Mouse (Mus musculus) mesoderm, embryonic 11.5 days (tissue): Measurements from ENCODE around the gene Aloxe3.
A peak's percentile ranks its signal among the peaks of the same experiment; 100 is the strongest.

Experiments used
- DNase-seq: peaks from one replicate; pipeline ENCODE4 v3.0.0-alpha.2; 2012; ENCODE audit warnings: low read depth, low spot score

Gene Aloxe3

DNA sequence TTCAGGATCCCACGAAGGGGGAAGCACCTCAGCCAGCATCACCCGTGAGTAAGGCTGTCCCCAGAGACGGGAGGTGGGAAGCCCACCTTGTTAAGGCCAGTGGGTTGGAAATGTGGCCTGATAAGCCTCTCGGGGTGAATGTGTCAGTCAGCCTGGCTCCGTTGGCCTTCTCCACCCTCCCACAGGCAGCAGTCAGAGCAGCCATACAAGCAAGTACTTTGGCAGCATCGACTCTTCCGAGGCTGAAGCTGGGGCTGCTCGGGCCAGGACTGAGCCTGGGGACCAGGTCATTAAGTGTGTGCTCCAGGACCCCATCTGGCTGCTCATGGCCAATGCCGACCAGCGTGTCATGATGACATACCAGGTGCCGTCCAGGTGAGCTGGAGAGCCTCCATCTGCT is 18.0 kb upstream of the Aloxe3 start:
- no peak for DNase-seq

DNA sequence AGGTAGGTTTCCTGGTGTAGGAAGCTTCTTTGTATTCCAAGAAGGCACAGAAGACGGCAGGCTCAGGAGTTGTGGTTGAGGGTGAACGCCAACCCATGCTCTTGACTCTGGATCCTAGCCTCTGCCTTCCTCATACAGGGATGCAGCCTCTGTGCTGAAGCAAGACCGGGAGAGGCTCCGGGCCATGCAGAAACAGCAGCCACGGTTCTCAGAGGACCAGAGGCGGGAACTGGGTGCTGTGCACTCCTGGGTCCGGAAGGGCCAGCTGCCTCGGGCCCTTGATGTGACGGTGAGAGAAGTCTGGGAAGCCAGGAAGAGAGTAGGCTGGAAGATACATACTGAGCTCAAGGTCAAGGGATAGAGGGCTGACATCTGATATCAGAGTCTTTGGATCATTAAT is 17.5 kb upstream of the Aloxe3 start:
- no peak for DNase-seq

DNA sequence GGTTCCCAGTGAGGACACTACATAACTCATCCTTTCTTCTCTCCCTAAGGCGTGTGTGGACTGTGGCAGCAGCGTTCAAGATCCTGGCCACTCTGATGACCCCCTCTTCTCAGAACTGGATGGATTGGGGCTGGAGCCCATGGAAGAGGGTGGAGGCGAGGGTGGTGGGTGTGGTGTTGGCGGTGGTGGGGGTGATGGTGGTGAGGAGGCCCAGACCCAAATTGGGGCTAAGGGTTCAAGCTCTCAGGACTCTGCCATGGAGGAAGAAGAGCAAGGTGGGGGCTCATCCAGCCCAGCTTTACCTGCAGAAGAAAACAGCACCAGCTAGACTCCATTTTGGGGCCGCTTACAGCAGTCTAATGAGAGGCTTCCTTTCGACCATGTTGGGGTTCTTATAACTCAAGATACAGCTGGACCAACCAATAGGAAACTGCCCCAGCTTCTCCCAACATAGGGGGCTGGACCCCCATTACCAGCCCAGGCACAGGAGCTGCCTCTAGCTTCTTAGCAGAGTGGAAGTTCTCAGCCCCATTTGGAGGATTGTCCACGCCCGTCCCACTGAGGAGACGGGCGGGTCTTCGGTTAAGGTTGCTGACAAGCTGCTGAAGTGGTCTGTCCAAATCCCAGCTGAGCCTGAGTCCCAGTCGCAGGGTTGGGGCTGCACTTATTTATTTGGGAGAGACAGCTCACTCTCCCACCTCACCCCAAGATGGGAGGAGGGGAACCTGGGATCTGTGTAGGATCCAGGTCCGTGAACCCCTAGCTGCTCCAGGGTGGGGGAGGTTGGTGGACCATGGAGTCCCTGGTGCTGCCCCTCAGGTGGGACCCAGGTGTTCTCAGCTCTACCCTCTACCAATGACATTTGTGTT is 16.4 kb upstream of the Aloxe3 start:
- DNase-seq, result no peak

DNA sequence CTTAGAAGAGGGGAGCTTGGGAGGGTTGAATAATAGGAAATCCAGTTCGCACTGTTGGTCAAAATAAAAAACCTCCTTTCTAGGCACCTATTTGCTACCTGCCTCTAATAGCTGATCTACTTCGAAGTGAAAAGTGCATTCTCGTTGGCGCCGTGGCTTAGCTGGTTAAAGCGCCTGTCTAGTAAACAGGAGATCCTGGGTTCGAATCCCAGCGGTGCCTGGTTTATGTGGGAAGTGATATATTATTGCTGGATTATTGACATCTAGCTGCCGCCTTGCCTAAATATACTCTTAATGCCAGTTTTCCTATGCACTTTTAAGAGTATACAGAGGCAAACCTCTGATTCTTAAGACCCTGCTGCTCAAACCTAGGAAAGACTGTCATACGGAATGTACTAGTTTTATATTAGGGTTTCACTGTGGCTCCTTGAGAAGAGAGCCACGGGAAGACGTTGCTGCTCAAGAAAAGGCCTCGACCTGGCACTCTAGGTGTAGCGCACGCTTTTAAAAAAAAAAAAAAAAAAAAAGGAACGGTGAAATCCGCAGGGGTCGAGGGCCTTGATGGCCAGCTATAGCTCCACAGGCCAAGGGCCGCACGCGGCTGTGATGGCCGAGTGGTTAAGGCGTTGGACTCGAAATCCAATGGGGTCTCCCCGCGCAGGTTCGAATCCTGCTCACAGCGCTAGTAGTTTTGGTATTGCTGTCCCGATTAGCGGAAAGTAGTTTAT is 15.2 kb upstream of the Aloxe3 start:
- DNase-seq, result peak; percentile 94

DNA sequence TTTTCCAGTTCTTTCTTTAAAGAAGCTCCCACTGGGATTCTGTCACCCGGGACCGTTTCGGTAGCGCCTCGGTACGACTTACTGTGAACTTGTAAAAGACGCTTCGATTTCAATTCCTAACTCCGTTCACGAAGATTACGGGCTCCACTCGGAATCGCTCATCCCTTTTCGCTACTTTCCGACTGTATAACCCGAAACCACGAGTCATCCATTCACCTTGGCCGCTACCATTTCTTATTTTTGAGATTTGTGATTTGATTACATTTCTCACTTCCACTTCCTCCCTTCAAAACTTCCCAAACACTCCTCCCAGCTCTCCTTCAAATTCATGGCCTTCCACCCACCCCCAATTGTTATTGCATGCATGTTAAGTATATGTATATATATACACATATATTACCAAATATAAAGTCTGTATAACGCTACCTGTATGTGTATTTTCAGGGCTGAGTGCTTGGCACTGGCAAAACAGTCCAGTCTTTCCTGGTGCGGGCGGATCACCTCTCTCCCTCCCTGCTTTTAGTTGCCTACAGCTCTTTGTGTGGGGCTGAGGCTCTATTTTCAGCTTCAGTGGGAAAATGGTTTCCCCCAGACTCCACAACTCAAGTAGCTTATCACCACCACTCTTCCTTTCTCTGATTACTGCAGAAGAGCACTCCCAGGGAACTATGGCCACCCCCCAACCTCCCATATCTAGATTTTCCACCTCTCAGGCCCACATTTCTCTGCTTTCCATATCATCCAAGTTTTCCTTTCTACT is 14.5 kb upstream of the Aloxe3 start:
- DNase-seq, result no peak

DNA sequence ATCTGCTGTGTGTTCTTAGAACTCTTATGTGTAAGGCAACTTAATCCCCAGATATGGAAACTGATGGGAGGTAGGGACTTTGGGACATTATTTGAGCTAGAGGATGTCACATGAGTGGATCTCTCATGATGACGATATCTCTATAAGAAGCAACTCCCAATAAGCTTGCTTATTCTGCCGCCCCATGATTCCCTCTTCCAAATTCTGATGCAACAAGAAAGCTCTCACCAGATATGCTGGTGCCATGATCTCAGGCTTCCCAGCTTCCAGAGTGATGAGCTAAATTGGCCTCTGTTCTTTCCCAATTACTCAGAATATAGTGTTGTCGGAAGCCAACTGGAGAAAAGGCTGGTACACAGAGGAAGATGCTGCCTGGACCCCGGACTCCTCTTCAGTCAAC is 13.8 kb upstream of the Aloxe3 start:
- no peak for DNase-seq

DNA sequence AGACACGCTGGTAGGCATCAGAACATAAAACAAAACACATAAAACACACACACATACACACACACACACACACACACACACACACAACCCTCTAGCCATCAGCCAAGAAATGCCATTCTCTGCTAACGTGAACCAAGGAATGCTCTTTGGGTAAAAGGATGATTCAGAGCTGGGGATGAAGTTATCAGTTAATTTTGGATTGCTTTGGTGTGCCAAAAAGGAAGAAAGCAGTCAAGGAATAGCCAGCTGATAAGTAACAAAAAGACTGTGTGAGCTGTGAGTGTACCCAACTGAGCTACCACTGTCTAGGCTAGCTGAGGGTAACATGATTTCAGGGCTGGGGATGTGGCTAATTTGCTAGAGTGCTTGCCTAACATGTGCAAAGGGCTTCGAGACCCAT is 11.7 kb upstream of the Aloxe3 start:
- no peak for DNase-seq

DNA sequence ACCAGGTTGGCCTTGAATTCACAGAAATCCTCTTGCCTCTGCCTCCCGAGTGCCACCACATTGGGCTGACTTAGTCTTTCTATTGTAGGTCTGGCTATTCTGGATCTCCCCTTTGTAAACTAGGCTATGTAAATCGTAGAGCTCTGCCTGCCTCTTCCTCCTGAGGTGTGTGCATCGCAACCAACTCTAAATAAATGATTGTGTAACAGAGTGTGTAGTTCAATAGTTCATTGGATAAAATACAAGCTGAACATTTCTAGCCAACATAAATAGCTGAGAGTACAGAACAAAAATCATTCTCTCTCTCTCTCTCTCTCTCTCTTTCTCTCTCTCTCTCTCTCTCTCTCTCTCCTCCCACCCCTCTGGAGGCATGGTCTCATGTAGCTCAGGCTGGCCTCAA is 11.1 kb upstream of the Aloxe3 start:
- DNase-seq, result no peak

DNA sequence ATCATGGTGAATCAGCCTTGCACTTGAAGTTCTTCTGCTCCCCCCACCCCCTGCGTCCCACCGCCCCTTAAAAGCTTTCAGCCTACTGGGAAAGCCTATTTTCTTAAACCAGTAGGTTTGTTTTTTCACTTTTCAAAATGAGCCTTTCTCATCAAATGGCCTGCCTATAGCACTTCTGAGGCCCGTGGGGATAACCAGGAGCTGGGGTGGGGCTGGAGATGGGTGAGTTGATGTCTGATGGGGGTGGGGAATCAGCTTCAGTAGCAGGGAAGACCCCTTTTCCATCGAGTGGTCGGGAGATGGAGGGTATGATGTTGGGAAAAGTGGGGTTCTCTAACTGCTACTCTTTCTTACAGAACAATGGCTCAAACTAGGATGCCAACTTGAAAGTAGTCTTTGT is 8.9 kb upstream of the Aloxe3 start:
- DNase-seq, result no peak

DNA sequence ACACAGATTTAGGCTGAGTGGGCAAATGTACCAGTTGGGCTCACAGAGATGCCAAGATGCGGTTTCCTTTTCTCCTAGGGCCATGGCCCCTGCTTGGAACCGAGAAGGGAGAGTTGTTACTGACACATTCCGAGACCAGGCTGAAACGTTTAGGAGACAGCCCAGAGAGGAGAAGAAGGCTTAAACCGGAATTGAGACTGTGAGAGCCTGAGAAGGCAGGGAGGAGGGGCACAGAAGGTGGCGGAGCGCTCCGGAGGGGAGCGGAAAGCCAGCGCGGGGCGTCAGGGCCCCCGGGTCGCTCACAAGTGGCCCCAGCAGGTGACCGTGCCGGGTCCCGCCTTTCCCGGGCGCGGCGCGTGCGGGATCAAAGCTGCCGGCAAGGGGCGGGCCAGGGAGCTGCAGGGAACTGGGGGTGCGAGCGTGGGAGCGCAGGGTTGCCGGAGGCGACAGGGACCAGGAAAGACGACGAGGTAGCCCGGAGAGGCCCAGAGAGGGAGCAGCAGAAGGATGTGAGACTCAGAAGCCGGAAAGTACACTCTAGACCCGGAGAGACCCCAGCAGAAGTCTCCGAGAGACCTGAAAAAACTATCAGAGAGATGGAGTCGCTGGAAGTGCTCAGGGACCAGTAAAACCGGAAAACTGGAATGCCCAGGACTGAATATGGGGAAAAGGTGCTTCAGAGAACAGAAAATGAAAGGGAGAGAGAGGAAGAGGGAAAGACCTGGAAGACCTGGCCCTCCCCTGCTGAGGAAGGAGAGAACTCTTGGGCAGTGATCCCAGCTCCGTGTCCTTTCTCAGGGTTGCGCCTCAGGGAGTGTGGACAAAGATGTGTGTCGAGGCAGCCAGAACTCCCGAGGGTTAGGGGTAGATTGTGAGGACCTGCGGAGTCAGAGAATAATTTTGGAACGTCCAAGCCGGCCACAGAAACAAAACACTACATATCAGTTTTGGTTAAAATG is 7.7 kb upstream of the Aloxe3 start:
- DNase-seq, result peak; percentile 66

DNA sequence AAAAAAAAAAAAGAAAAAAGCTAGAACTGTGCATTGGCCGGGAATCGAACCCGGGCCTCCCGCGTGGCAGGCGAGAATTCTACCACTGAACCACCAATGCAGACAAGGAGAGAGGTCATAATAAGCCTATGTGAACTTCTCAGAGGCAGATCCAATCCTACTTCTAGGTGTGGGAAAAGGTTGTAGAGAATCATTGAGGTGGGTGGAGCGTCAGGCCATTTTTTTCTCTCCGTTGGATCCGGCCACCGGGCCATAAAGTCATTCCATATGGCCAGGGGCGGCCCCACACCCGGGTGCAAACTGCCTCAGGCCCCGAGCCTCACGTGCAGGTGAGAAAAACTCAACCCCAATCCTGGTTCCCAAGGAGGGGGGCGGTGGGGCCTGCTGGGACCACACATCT is 6.9 kb upstream of the Aloxe3 start:
- peak; percentile 86 for DNase-seq

DNA sequence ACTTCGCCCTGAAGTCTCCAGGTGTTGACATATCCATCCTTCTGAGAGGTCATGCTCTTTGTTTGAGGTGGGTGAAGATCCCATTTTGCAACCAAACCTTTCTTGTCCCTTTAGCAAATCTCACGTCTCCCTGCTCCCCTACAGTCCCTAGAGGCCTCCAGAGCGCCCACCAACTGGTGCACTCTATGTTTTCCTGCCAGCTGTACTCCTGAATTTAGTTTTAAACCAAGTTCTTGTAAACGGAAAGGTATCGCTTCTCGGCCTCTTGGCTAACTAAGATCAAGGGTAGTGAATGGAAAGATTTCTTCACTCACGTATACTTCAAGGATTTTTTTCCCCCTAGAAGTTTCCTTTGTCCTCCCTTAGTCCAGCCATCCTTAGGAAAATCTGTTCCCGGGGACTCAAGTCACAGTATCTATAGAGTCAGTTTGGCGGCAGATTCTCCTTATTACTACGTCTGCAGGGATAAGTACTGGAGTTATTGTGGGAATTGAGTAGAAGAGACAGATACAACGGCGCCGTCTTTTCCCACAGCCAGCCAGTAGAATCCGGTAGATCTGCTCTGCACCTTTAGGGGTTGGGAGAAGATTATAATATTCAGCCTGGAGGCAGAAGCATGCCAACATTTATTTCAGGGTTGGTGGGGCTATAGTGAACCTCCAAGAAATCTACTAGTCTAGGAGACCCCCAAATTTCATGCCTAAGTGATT is 6.1 kb upstream of the Aloxe3 start:
- no peak for DNase-seq

DNA sequence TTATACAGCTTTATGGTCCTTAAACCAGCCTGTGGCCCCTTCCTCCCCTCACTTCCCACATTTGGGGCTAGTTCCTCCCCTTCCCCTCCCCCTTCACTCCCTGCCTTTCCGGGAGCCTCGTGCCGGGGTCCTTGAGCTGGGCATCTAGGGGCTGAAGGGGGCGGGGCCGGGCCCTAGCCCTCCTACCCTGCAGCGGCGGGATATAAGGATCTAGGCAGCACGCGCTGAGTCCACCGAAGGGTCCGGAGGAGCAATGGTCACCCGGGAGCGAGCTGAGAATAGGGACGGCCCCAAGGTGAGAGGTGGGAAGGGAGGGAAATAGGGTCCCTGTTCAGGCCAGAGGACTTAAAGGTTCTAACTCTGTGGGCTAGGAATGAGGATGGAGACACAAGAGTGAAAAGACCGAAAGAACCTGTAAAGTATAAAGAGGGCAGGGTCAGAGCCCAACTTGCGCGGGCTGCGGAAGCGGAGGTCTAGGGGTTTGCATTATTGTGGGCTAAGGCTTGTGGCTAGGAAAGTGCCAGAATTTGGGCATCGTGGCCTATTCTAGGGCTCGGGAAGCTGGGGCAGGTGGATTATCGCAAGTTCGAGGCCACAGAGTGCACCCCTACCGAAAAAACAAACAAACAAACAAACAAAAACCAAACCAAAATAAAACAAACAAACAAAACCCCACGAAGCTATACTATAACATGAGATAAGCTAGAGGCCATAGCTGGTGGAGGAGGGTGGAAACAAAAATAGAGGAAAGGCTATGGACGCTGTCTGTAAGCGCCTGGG is 5.3 kb upstream of the Aloxe3 start, which contains the start of gene Hes7:
Hes7 (plus strand) TSS at position 184 of the 780 bp plus-strand sequence.
- peak; percentile 63 for DNase-seq

DNA sequence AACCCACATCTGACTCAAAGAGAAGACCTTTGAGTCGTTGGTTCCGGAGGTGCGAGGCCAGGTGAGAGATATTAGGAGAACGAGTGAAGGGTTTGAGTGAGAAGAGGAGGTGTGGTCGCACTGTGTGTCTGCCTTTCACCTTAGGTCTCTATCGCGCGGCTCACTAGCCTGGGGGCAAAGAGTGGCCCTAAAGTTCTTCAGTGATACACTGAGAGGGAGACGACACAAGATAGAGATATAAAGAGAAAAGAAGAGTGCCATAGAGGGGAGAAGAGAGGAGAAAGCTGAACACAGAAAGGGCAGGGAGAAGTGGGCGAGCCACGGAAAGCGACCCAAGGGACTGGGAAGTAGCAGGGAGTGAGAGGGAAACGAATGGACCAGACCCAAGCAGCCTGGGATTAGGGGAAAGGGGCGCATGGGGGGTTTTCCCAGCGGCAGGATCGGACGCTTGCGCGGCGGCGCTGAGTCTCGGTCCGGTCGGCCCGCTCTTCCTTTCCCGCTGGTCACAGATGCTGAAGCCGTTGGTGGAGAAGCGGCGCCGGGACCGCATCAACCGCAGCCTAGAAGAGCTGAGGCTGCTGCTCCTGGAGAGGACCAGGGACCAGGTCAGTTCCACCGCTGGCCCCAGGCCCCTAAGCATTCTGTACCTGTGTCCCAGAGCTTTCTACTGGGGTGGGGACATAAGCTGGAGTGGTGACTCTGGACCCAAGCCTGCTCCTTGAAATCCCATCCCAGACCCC is 4.5 kb upstream of the Aloxe3 start:
- DNase-seq, result peak; percentile 19

DNA sequence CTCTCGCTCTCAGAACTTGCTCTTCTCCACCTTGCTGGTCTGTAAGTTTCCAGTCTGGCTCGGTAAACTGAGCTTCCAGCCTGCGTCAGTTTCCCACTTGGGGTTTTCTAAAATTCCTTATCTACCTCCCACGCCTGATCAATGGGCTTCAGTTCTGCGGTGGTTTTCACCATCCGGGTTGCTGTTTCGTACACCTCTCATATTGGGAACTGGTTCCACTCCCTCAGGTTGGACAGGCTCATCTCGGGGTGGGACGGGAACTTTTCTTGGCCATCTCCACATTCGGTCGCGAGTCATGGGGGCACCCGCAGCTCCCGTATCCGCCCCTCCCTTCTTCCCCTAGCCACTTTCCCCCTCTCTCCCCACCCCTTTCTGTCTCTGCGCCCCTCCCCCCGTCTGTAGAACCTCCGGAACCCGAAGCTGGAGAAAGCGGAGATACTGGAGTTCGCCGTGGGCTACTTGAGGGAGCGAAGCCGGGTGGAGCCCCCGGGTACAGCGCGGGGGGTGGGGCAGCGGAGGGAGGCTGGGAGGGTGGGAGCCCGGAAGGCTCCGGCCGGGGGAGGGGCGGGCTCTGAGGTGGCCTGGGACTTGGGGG is 3.9 kb upstream of the Aloxe3 start:
- DNase-seq, result no peak

DNA sequence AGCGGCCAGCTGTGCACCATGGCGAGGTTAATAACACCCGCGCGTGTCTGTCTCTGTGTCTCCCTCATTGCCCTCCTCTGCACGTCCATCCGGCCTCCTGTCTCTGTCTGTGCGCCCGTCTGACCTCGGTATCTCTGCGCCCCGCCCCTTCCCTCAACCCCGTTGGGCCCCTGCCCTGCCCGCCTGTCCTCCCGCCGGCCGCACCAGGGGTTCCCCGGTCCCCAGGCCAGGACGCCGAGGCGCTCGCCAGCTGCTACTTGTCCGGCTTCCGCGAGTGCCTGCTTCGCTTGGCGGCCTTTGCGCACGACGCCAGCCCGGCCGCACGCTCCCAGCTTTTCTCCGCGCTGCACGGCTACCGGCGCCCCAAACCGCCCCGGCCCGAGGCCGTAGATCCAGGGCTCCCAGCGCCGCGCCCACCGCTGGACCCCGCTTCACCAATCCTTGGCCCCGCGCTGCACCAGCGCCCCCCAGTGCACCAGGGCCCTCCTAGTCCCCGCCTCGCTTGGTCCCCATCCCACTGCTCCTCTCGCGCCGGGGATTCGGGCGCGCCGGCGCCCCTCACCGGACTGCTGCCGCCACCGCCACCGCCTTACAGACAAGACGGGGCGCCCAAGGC is 3.3 kb upstream of the Aloxe3 start, which contains the start of gene 9130213A22Rik:
9130213A22Rik (minus strand) TSS at position 254 of the 616 bp plus-strand sequence.
- DNase-seq, result peak; percentile 84

DNA sequence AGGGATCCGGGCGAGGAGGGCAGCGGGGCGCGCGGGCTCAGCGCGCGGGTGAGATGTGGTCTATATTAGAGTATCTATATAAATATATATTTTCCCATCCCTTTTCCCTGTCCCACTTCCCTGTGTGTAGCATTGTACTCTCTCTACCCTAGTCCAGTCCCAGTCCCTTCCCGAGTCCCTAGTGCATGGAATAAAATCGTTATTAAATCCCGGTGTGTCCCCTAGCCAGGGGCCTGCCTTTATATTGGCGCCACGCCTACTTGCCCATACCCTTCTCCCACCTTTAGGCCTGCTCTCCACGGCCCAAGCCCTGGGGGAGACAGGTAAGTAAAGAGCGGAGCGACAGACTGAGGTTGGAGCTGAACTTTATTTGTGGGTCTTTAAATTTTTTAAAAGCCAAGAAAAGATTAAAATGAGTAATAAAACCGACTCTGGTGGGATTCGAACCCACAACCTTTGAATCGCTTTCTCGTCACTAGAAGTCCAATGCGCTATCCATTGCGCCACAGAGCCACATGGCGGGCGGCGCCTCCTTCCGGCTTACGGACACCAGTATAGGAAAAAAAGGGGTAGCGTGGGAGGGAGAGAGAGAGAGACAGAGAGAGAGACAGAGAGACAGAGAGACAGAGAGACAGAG is 2.5 kb upstream of the Aloxe3 start:
- peak; percentile 94 for DNase-seq
